Mouse (Mus musculus) right cerebral cortex, postnatal 10 days (tissue): ENCODE data around the gene Znhit6.

Experiments used
- DNase-seq, 2 experiments: peaks; one replicate each; pipeline ENCODE4 v3.0.0; 2021; ENCODE audit warnings: low spot score in 2 of 2

Znhit6 gene

GRCm38 (mm10) chr3:145605437-145606123 is 29.6 kb downstream of the Znhit6 start:
- DNase-seq, result no peak

DNA sequence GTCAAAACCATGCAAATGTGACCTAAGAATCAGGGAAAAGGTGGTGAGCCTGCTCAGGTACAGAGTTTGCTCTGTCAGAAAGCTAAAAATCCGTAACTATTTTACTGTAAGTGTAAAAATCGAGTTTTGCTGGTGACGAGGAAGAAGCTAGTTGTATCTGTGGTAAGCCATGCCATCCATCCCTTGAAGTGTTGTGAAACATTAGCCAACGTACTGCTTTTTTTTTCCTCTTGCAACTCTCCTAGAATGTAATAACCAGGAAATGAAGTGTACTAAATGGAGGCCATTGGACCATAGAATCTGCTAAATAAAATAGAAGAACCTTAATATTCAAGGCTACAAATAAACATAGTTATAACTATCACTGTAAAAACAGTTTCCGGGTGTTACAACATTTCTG is 32.3 kb downstream of the Znhit6 start:
- DNase-seq, result no peak

GRCm38 (mm10) chr3:145612662-145613061 is 36.7 kb downstream of the Znhit6 start:
- no peak for DNase-seq

DNA sequence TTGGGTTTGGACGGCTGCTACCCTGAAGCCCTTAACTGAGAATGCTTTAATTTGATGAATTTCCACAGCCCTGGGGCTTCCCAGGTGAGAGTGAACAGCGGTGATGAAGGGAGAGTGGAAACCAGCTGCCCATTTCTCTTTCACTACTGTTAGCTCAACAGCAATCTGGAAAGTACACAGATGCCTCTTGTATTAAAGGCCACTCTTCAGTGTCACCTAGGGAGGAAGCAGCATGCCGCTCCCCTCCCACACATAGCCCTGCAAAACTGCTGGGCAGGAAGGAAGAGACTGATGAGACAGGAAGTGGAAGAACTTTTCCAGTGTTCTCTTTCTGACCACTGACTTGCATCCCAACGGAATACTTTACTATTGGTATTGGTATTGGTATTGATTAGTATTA is 37.2 kb downstream of the Znhit6 start:
- no peak for DNase-seq

- peak; percentile 39 to 49 for DNase-seq
Observed at GRCm38 (mm10) chr3:145614362-145615115, 38.5 kb downstream of the Znhit6 start.

GRCm38 (mm10) chr3:145618299-145618698 is 42.3 kb downstream of the Znhit6 start:
- no peak for DNase-seq

- no peak for DNase-seq
Observed at GRCm38 (mm10) chr3:145619621-145620365, 43.8 kb downstream of the Znhit6 start.

- no peak for DNase-seq
Observed at GRCm38 (mm10) chr3:145621209-145621608, 45.2 kb downstream of the Znhit6 start.

GRCm38 (mm10) chr3:145623047-145623446 is 47.0 kb downstream of the Znhit6 start:
- DNase-seq, result peak in 1 of 2 experiments; percentile 51

- no peak for DNase-seq
Observed at GRCm38 (mm10) chr3:145624786-145625185, 48.8 kb downstream of the Znhit6 start.

- DNase-seq, result no peak
Observed at GRCm38 (mm10) chr3:145625546-145625945, 49.5 kb downstream of the Znhit6 start.

- DNase-seq, result no peak
Observed at GRCm38 (mm10) chr3:145626063-145626462, 50.1 kb downstream of the Znhit6 start.

DNA sequence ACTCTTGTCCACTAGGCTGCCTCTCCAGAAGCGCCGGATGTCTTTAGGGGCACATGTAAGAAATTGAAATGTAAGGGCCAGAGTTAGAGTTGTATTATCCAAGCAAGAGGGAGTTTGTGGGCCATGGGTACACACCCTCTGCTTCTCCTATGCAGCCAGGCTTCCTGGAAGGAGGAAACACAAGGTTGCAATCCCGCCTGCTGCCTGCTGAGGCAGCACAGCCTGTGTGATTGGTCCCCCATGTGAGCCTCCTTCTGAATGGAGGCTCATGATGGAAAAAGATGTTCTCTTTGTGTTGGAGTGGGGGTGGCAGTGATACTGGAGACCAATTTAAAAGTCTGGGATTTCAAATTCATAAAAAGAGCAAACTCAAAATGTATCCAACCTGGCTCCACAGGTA is 51.8 kb downstream of the Znhit6 start:
- peak in 1 of 2 experiments; percentile 41 for DNase-seq

- DNase-seq, result no peak
Observed at GRCm38 (mm10) chr3:145628643-145629042, 52.6 kb downstream of the Znhit6 start.

GRCm38 (mm10) chr3:145632888-145633287 is 56.9 kb downstream of the Znhit6 start:
- no peak for DNase-seq

DNA sequence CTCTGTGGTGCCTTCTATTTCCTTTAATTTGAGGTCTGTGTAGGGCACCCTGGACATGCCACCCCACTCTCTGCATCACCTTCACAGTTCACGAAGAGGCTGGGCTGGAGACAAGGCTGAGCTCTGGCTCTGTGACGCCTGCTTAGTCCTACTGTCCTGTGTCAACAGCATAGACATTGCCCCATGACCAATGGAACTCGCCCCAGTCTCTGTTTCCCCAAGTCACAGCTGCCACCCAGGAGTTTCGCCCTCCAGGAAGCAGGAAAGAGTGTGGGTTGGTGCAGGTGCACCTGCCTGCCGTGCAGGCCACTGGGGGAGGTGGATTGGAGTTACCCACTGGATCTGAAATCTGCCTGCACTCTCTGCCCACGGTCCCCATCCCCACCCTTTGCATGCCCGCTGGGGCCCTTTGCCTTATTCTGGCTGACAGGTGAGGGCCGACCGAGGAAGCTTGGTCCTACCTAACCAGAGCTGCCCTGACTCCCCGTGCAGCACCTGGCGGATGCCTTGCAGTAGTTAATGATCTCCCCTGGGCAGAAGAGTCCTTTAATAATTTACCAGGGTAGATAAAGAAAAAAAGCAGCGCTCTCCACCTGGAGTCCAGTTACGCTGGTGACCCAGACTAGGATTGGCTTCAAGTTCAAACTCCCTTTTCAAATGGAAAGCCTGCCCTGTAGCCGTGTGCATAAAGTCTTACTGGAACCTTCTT is 58.2 kb downstream of the Znhit6 start:
- no peak for DNase-seq

- no peak for DNase-seq
Observed at GRCm38 (mm10) chr3:145640170-145640569, 64.2 kb downstream of the Znhit6 start.

- no peak for DNase-seq
Observed at GRCm38 (mm10) chr3:145640583-145640982, 64.6 kb downstream of the Znhit6 start.

DNA sequence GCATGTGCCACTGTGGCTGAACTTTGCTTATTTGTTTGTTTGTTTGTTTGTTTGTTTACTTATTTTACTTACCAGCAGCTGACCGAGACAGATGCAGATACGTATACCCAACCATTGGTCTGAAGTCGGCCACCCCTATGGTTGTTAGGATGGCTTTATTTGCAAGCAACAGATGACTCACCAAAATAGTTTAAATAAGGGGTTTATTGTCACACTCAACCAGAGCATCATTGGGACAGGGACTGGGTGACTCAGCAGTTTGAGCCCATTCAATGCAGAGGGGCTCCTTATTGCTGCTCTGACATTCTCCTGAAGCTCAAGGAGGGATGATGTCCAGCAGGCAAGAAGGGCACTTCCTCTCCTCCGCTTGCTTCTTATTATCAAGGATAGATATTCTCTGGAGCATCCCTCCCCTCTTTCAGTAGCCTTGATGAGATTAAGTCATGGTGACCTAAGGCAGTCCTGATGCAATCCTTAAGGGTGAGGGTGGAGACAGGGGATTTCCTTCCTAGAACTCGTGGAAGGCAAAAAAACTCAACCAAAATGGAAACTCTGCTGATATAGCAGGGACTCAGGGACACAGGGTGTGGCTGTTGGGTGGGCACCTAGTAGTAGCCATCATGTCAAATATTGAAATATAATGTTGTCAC is 65.2 kb downstream of the Znhit6 start:
- no peak for DNase-seq

DNA sequence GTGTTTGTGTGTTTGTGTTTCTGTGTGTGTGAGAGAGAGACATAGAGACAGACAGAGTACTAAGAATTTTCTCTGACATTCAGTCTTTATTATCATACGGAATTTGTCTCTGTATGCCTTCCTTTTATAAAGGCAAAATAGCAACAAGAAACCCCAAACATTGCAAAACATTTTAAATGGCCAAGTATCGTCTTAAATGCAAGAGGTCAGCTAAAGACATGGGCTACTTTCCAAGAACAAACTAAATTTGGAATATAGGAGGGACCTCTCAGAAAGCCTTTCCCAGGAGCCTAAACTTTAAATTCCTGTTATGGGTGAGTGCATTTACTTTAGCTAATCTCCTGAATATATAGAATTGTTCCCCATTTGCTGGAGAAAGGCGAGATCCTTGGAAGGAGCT is 65.9 kb downstream of the Znhit6 start:
- no peak for DNase-seq

- no peak for DNase-seq
Observed at GRCm38 (mm10) chr3:145642861-145643260, 66.9 kb downstream of the Znhit6 start.
